Mouse (Mus musculus): ENCODE data around the gene Nmt1.

Nmt1 gene

DNA sequence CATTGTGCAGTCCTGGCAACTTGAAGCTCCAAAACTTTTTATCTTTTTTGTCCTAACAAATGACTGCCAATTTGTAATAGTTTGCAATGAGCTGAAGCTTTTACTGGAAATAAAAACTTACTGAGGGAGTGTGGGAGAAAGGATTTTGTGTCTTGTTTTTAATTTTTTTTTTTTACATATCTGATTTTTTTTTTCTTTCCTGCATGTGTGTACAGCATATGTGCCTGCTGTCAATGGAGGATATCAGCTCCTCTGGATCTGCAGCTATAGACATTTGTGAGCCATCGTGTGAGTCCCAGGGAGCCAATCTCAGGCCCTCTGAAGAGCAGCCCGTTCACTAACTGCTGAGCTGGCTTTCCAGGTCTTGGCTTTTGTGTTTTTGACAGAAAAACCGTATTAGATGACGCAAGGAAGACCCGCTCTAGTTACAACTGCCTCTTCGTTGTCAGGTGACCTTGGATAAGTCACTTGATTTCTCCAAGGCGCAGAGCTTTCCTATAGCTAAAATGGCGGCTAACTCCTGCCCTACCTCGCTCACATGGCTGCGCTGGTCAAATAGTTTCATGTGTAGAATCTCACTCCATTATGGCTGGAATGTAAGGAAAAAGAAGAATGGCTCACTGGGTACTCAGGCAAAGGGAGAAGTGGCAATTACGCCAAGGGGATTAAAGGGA is 86.4 kb downstream of the Nmt1 start:
- TF ChIP-seq CTCF (conservative IDR thresholded peaks at IDR 0.05; ENCODE audit: low read length), result no peak
- no peak for TF ChIP-seq POU5F1 (IDR thresholded peaks at IDR 0.05; ENCODE audit: borderline replicate concordance, low read length)
- TF ChIP-seq NANOG (IDR thresholded peaks at IDR 0.05; ENCODE audit: borderline replicate concordance, low read length), result no peak
- H3K9me3 ChIP-seq (ENCODE audit: low read length), result no peaks in the 10 kb centered on the region
- H3K4me1 ChIP-seq (replicated peaks; ENCODE audit: low read depth, low read length), result peaks cover 67% of the 10 kb centered on the region
- peak overlapping the region; percentile 89 for H3K4me3 ChIP-seq (replicated peaks; ENCODE audit: low read length)
- peaks cover 39% of the 10 kb centered on the region for H3K36me3 ChIP-seq (ENCODE audit: insufficient read depth, low read length)
- no peaks in the 10 kb centered on the region for H3K27me3 ChIP-seq (ENCODE audit: insufficient read depth, low read length)

DNA sequence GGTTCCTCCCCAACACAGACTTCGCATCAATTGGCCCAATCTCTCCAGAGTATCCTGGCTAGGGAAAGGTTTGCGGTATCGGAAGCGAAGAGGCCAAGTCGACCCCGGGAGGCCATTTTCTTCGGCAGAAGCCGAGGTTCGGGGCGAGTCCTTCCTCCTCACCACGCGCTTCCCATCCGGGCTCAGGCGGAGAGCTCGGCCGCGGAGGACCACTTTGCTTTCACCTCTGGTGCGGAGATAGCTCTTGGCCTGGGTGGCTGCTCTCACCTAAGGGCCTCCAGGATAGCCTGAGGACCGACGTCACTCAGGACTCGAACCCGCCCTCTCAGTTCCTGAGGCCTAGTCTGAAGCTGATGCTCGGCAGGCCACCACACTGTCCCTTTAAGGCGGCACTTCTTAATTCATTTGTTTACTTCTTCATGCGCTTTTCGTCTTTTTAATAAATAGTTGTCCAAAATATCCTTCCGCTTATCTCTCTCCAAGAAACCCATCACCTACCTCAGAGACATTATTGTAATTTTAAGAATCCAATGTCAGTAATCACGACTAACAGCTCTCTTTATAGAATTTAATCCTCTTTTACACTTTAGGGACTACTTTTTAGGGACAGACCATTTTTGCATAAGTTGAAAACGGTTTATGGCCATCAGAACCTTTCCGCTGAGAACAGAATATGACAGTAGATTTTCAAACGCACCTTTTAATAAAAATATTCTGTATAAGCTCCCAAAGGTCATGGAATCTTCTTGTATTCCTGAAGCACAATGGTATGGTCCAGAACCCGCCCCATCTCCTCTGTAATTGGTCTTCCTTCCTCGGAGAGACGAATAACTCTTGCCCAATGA is 87.4 kb downstream of the Nmt1 start:
- Histone ChIP-seq H3K4me1 (replicated peaks; ENCODE audit: low read depth, low read length) (peaks cover 58% of the 10 kb centered on the region), H3K36me3 (ENCODE audit: insufficient read depth, low read length) (peaks cover 36% of the 10 kb centered on the region), H3K9me3 (ENCODE audit: low read length) (no peaks in the 10 kb centered on the region), H3K4me3 (replicated peaks; ENCODE audit: low read length) (peak overlapping the region; percentile 89), H3K27me3 (ENCODE audit: insufficient read depth, low read length) (no peaks in the 10 kb centered on the region)
- TF ChIP-seq POU5F1 (IDR thresholded peaks at IDR 0.05; ENCODE audit: borderline replicate concordance, low read length) (no peak), NANOG (IDR thresholded peaks at IDR 0.05; ENCODE audit: borderline replicate concordance, low read length) (no peak), CTCF (conservative IDR thresholded peaks at IDR 0.05; ENCODE audit: low read length) (no peak)

DNA sequence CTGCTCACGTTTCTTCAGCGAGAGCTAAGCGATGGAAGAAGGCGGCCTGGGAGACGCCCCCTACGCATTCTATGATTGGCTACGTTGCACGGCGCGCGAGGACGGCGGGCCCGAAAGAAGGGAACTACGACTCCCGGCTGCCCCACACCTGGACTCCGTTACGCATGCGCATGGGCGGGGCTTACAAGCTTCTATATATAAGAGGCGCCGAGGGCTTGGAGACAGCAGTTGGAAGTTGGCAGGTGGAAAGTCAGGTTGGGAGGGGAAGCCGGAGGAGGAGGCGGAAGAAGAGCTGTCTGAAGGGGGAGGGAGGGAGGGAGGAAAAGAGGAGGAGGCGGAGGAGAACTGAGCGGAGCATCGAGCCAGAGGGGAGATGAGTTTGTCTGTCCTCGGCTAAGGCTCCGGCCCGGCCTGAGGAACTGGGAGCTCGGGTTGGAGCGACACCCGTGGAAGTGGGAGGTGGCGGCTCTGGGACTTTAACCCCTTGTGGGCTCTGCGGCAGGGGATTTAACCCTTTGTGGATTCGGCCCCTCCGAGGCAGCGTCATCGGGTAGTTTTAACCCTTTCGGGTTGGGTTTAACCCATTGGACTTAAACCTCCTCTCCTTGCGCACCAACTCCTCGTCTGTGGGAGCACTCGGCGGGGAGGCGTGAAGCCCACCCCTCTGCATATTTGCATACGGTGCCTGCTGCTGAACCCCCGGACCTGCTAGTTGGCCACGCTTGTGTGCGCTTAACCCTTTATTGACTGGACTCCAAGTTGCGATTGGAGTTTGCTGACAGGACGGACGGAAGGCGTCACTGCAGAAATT is 88.2 kb downstream of the Nmt1 start, which contains the start of gene Hexim1:
Gene Hexim1, plus strand, starts transcription at position 224 of the 811 bp plus-strand sequence.
- peak within 1 kb of the TSS; percentile 89 for H3K4me3 ChIP-seq (replicated peaks; ENCODE audit: low read length)

DNA sequence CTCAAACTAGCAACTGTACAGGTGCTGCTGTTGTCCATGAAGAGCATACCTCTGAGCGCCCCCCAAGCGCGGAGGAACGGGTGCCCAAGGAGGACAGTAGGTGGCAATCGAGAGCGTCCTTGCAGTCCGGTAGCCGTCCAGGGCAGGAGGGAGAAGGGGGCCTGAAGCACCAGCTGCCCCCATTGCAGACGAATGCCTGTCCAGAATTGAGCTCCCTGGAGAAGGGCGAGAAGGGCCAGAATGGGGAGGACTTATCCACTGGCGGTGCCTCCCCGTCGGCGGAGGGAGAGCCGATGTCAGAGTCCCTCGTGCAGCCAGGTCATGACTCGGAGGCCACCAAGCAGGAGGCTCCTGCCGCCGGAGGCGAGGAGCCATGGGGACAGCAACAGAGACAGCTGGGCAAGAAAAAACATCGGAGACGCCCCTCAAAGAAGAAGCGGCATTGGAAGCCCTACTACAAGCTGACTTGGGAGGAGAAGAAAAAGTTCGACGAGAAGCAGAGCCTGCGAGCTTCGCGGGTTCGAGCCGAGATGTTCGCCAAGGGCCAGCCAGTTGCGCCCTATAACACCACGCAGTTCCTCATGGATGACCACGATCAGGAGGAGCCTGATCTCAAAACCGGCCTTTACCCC is 89.1 kb downstream of the Nmt1 start:
- no peak for TF ChIP-seq NANOG (IDR thresholded peaks at IDR 0.05; ENCODE audit: borderline replicate concordance, low read length)
- peak; percentile 21 for TF ChIP-seq CTCF (conservative IDR thresholded peaks at IDR 0.05; ENCODE audit: low read length)
- no peaks in the 10 kb centered on the region for H3K27me3 ChIP-seq (ENCODE audit: insufficient read depth, low read length)
- peaks cover 36% of the 10 kb centered on the region for H3K36me3 ChIP-seq (ENCODE audit: insufficient read depth, low read length)
- peak overlapping the region; percentile 88 for H3K4me3 ChIP-seq (replicated peaks; ENCODE audit: low read length)
- peaks cover 48% of the 10 kb centered on the region for H3K4me1 ChIP-seq (replicated peaks; ENCODE audit: low read depth, low read length)
- no peaks in the 10 kb centered on the region for H3K9me3 ChIP-seq (ENCODE audit: low read length)

More for the DNA sequence above, 88.2 kb downstream of the Nmt1 start, which contains the start of gene Hexim1:
- Histone ChIP-seq H3K36me3 (ENCODE audit: insufficient read depth, low read length) (peaks cover 36% of the 10 kb centered on the region), H3K4me1 (replicated peaks; ENCODE audit: low read depth, low read length) (peaks cover 50% of the 10 kb centered on the region), H3K27me3 (ENCODE audit: insufficient read depth, low read length) (no peaks in the 10 kb centered on the region), H3K9me3 (ENCODE audit: low read length) (no peaks in the 10 kb centered on the region)
- TF ChIP-seq POU5F1 (IDR thresholded peaks at IDR 0.05; ENCODE audit: borderline replicate concordance, low read length), result no peak
- TF ChIP-seq NANOG (IDR thresholded peaks at IDR 0.05; ENCODE audit: borderline replicate concordance, low read length), result no peak
- no peak for TF ChIP-seq CTCF (conservative IDR thresholded peaks at IDR 0.05; ENCODE audit: low read length)

DNA sequence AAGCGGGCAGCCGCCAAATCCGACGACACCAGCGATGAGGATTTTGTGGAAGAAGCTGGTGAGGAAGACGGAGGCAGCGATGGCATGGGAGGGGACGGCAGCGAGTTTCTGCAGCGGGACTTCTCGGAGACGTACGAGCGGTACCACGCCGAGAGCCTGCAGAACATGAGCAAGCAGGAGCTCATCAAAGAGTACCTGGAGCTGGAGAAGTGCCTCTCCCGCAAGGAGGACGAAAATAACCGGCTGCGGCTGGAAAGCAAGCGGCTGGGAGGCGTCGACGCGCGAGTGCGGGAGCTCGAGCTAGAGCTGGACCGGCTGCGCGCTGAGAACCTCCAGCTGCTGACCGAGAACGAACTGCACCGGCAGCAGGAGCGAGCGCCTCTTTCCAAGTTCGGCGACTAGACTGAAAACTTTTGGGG is 89.6 kb downstream of the Nmt1 start:
- no peak for TF ChIP-seq POU5F1 (IDR thresholded peaks at IDR 0.05; ENCODE audit: borderline replicate concordance, low read length)
- no peak for TF ChIP-seq CTCF (conservative IDR thresholded peaks at IDR 0.05; ENCODE audit: low read length)
- no peak for TF ChIP-seq NANOG (IDR thresholded peaks at IDR 0.05; ENCODE audit: borderline replicate concordance, low read length)
- Histone ChIP-seq H3K36me3 (ENCODE audit: insufficient read depth, low read length) (peaks cover 36% of the 10 kb centered on the region), H3K9me3 (ENCODE audit: low read length) (no peaks in the 10 kb centered on the region), H3K27me3 (ENCODE audit: insufficient read depth, low read length) (no peaks in the 10 kb centered on the region), H3K4me1 (replicated peaks; ENCODE audit: low read depth, low read length) (peaks cover 43% of the 10 kb centered on the region), H3K4me3 (replicated peaks; ENCODE audit: low read length) (peak overlapping the region; percentile 88)

All from E14TG2a.4 (cell line).